Mouse (Mus musculus): ENCODE measurements around the gene AC129217.1.

AC129217.1 gene

DNA sequence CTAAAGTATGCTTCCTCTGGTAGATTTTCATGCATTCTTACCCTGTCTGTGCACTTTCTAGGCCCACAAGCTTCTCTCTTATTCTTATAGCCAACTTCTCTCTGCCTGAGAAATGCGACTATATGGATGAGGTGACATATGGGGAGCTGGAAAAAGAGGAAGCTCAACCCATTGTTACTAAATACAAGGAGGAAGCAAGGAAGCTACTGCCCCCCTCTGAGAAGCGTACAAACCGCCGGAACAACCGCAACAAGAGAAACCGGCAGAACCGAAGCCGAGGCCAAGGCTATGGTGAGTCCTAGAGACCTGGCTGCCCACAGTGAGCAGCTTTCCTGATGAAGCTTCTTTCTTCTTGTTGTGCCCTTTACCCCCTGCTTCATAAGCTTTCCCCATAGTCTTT, at the start of gene AC129217.1:
Gene AC129217.1, plus strand, starts transcription at position 114 of the 400 bp plus-strand sequence.
- in situ Hi-C loops (cut with MboI, MseI) = loop anchor here (10.0 kb wide), 1 partner anchor 75 kb away; no protein-coding TSS in a partner anchor

DNA sequence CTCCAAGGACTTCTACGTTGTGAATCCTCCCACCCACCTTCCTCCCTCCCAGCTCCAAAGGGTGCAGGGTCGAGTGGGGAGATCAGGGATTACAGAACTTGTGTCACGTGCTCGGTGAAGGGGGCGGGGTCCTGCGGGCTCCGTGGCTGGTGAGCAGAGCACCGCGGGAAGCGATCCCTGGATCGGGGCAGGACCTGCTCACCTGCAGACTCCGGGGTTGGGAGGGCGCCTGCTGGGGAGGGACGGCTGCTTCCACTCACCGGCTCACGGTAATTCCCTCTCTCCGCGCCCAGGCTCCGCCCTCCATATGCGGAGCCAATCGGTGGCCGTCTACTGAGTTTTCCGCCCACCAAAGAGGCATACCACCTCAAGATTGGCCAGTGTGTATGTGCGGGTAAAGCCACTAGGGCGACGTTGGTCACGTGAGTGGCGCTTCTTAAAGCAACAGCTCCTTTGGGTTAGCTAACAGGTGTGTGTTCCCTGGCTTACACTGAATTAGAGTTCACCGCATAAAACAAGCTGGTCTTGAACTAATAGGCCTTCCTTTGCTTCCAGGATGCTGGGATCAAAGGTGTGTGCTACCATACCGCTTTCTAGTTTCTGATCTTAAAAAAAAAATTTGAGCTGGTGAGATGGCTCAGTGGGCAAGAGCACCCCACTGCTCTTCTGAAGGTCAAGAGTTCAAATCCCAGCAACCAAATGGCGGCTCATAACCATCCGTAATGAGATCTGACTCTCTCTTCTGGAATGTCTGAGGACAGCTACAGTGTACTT, 43.4 kb upstream of the AC129217.1 start, which contains the start of gene Taf6l:
Gene Taf6l, minus strand, starts transcription at position 410 of the 774 bp plus-strand sequence.
- in situ Hi-C loops (cut with MboI, MseI) = no loop called here

DNA sequence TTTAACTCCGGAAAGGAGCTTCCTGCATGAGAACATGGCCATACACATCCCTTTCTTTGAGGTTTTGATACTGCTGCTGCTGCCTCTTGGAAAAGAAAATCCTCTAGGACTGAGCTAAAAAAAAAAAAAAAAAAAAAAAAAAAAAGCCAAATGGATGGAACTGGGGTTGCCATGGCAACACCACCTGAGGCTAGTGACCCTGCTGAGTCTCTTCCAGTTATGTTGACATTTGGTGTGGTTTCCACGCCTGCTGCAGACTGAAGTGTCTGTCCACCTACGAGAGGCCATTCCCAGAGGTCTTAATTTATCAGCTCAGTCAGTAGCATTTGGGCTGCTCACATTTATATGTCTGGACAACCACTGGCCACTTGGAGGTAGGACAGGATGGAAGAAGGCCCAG, 41.1 kb upstream of the AC129217.1 start:
- in situ Hi-C loops (cut with MboI, MseI) = no loop called here

DNA sequence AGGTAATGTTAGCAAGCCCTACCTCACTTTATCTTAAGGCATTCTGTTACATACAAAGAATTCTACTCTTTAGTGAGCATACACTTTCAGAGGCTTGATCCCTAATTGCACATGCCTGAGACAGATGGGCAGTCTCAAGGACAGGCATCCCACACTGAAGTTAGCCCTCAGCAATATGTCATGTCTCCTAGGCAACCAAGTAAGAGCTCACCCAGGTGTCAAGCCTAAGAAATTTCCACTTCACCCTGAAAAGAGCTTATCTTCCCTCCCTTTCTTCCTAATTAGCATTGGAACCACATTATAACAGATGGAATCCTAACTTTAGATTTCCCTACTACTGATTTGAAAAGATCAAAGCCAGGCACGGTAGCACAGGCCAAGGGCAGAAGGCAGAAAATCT, 40.4 kb upstream of the AC129217.1 start:
- in situ Hi-C loops (cut with MboI, MseI) = no loop called here

DNA sequence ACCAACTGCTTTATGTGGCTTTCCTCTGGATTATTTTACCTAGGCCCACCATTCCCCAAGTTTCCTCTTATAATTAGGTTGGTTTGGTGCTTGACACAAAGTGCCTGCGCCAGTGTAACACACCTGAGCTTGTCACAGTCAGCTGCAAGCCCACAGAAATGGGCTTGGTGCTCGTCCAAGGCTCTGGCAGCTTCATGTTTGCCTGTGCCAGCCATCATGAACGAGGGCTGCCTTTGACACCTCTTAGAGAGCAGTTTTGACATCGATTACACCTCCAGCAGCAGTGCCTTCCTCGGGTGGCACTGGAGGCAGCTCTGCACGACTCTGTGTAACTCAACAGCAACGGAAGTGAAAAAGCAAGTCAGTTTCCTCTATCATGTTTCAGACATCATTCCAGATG, 39.4 kb upstream of the AC129217.1 start:
- in situ Hi-C loops (cut with MboI, MseI) = no loop called here

DNA sequence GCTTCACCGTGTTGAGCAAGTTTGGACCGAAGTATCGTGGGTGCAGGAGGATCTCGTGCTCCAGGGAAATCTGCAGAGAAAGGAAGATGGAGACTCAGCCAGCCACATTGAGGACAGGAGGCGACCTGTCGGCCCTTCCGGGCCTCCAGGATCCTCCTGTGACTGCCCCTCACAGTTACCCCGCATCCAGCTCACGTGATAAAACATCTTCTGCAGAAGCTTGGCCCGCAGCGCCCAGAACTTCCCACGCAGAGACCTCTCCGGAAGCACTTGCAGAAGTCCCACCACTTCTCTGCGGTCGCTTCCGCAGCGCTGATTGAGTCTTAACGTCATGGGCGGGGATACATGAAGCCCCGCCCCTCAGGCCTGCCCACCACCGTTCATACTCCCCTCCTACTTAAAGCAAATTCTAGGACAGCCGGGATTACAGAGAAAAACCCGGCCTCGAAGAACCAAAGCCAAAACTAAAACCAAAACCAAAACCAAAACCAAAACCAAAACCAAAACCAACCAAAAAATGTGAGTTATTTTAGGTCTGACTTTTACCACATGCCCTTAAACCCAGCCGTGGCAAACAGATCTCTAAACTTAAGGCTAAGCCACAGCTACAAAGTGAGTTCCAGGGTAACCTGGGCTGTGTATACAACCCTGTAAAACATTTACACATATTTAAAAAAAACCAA, 31.2 kb upstream of the AC129217.1 start, which contains the start of gene Polr2g:
Gene Polr2g, minus strand, starts transcription at position 314 of the 683 bp plus-strand sequence.
- in situ Hi-C loops (cut with MboI, MseI) = no loop called here

DNA sequence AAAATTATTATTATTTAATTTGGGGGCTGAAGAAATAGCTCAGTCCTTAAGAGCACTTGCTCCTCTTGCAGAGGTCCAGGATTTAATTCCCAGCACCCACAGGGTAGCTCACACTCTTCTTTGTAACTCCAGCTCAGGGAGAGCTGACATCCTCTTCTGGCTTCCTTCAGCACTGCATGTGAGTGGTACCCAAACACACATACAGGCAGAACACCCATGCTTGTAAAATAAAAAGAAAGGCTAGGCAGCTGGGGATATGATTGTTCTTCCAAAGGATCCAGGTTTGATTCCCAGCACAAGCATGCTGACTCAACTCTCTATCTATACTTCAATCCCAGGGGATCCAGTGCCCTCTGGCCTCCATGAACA, 30.6 kb upstream of the AC129217.1 start:
- in situ Hi-C loops (cut with MboI, MseI) = no loop called here

DNA sequence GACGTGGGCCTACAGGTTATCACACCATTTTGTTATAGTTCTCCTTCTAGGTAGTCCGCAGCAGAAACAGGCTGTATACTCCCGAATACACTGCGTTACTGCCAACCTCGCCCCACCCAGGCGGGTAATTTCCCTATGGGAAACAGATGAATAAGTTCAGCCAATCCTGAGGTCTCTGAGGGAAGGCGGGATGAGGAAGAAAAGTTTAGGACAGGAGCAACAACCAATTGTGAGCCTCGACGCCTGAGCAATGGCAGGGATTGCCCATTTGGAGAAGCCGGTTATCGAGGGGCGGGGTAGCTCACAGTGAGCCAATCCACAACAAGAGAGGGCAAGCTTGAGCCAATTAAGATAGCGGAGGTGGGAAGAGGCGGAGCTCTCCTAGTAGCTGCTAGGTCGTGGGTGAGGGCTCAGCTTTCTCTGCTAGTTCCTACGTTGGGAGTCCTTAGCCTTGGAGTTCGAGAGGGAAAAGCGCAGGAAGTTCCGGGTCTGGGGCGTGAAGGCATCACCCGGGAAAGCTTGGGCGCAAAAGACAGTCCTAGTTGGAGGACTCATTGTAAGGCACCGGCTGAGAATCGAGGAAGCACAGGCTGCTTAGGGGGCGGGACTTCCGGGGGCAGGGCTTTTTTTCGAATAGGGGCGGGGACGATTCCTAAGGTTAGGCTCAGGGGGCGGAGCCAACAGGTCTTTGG, 27.3 kb upstream of the AC129217.1 start, which contains the start of gene Zbtb3:
Gene Zbtb3, plus strand, starts transcription at position 426 of the 692 bp plus-strand sequence.
- in situ Hi-C loops (cut with MboI, MseI) = no loop called here

DNA sequence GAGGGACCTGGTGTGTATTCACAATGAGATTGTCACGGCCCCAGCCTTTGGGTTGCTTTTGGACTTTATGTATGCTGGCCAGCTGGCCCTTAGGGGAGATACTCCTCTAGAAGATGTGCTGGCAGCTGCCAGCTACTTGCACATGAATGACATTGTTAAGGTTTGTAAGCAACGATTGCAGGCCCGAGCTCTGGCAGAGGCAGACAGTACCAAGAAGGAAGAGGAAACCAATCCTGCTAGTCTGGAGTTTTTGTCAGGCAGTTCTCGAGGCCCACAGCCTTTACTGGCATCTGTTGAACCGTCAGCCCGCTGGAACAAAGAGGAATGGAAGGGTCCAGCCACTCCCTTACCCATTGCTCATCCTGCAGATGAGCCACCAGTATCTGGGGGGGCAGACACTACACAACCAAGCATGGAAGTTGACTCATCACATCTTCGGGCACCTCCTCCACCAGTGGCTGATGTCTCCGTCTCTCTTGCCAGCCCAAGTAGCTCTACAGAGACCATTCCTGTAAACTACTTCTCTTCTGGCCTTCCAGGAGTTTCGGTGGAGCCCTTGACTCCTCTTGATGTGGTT, 26.3 kb upstream of the AC129217.1 start:
- in situ Hi-C loops (cut with MboI, MseI) = no loop called here

DNA sequence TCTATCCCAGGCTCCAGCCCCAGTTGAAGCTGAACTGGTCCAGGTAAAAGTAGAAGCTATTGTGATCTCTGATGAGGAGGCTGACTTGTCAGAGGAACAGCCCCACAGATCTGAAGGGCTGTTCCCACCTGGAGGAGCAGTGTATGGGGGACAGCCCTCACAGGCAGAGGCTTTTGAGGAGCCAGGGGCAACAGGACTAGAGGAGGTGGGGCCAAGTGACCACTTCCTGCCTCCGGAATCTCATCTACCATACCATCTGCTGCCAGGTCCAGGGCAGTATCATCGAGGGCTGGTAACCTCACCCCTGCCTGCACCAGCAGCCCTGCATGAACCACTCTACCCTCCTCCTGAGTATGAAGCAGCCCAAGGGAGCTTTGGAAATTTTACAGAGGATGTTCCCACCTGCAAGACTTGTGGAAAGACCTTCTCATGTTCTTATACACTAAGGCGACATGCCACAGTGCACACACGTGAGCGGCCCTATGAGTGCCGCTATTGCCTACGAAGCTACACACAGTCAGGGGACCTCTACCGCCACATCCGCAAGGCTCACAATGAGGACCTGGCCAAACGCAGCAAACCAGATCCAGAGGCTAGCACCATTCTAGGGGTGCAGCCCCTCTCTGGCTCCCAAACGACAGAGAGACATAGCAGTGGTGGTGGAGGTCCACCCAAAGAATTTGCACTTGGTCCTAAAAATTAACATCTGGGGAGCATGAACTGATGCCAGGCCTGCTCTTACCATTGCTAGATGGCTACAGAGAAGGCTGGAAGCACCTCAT, 25.5 kb upstream of the AC129217.1 start:
- in situ Hi-C loops (cut with MboI, MseI) = no loop called here

DNA sequence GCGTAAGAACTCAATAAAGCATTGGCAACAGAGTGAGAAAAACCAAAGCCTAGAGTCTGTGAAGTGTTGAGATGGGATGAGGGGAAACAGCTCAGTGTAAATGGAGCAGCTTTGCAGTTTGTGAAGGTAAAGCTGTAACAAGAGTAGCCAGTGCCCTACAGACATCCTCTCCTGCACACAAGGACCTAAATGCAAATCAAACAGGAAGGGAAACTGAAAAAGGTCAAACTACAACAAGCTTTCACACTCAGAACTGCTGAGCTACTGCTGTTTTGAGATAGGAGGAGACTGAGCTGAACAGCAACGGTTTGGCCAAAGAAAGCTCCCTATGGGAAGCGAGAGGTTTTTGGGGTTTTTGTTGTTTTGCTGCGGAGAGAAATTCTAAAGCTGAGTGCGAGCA, 22.8 kb upstream of the AC129217.1 start:
- in situ Hi-C loops (cut with MboI, MseI) = no loop called here

DNA sequence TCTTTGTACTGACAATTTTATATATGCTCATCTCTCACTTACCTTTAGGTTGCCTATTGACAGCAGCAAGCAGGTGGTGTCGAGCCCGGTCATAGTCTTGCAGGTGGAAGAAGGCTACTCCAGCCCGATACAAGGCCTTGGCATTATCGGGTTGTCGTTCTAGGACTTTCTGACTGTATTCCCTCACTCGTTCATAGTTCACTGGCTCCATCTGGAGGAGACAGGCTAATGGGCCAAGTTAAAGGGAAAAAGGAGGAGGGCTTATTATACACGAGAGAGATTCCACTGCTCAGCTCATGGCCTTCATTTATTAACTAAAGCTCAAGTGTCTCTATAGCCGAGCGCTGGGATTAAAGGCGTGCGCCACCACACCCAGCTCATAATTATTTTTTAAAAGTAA, 13.8 kb upstream of the AC129217.1 start:
- in situ Hi-C loops (cut with MboI, MseI) = no loop called here

DNA sequence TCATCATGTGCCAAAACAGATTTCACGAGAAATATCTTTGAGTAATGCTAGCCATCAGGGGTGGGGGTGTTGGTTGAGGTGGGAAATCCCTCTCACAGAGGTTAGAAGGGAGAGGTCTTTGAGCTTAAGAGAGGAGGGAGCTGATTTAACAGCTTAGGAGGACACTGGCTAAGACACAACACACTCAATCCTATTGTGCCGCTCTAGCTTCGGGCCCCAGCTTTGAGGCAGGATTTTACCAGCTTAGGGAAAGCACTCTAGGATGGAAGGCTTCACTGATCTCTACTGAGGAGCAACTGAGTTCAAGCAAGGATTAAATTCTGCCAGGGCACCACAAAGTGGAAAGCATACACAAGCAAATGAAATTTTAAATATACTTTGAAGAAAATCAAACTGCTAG, 12.6 kb upstream of the AC129217.1 start:
- in situ Hi-C loops (cut with MboI, MseI) = no loop called here

DNA sequence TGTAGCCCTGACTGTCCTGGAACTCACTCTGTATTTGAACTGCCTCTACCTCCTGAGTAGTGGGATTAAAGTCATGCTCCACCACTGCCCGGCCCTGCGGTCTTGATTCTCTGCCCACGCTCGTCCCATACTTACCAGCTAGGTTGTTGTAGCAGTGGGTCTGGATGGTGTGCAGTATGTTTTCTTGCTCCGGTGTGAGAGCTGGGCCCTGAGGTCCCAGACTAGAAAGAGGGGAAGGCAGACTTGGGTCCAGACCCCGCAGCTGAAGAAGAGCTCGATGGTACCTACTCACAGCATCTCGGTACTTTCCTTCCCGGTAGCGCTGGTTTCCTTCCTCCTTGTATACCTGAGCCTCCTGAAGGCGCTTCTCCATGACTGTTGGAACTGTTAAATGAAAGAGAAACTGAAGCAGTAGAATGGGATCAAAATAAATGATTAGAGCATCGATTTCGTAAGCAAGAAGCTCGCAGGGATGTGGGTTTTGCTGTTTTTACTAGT, 11.2 kb upstream of the AC129217.1 start:
- in situ Hi-C loops (cut with MboI, MseI) = no loop called here

DNA sequence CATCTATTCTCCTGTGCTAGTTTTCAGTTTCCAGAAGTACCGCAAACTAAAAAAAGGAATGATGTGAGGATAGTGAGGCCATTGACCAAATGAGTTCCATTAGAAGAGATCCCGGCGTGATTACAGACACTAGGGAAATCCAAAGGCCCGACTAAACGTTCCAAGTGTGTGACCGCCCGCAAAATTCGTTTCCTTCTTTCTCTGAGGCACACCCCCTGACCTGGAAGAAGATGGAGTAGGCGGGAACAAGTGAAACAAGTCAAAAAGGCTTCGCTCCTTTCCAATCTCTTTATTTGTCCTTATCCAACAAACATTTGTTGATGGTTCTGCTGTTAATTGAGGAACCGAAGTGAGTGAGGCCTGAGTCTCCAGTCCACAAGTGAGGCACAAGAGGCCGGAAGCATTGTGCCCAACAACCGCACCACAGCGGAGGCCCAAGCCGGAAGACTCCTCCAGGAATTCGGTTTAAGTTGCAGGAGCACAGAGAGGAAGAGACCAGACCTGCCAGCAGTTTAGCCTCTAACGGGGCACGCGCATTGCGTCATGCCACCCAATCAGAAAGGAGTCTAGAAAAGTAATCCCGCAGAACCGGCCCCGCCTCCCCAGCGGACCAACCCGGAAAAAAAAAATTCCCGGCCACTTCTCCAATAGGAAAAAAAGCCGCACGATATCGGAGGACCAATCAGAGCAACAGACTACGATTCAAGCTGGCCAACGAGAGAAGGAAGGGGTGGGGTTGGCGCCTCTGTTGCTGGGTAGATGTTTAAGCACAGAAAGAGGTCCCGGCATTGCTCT, 10.6 kb upstream of the AC129217.1 start, which contains the start of gene Ttc9c:
Gene Ttc9c, minus strand, starts transcription at position 533 of the 795 bp plus-strand sequence.
- in situ Hi-C loops (cut with MboI, MseI) = no loop called here

DNA sequence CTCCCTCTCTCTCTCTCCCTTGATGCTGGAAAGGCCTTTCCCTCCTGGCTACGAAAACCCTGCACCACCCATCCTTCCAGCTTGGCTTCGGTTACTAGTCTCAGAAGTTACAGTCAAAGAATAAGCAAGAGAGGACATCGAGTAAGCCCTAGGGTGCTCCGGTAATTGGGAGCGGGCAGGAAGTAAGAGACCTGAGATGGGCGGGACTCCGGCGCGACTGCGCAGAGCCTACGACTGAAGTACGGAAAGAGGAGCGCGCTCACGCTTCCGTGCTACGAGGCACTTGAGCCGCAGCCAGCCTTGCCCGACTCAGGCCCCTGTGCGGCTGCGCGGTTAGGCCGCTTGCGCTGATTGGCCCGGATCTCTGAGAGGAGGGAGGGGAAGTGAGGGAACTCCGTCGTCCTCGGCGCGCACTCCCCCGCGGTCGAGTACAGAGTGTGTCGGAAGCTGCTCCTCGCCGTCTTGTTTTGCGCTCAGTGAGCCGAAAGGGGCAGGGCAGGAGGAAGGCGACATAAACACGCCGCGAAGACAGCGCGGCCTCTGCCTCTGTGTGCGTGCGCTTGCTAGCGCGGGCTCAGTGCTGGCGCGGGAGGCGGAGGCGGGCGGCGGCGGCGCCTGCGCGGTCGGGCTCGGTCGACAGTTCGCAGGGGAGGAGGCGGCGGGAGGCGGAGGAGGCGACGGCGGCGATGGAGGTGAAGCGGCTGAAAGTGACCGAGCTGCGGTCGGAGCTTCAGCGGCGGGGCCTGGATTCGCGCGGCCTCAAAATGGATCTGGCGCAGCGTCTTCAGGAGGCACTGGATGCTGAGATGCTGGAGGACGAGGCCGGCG, 9.8 kb upstream of the AC129217.1 start, which contains the start of gene Hnrnpul2:
Gene Hnrnpul2, plus strand, starts transcription at position 415 of the 828 bp plus-strand sequence.
- in situ Hi-C loops (cut with MboI, MseI) = loop anchor here (5.0 to 10.0 kb wide), 2 partner anchors 47 to 85 kb away; no protein-coding TSS in a partner anchor

DNA sequence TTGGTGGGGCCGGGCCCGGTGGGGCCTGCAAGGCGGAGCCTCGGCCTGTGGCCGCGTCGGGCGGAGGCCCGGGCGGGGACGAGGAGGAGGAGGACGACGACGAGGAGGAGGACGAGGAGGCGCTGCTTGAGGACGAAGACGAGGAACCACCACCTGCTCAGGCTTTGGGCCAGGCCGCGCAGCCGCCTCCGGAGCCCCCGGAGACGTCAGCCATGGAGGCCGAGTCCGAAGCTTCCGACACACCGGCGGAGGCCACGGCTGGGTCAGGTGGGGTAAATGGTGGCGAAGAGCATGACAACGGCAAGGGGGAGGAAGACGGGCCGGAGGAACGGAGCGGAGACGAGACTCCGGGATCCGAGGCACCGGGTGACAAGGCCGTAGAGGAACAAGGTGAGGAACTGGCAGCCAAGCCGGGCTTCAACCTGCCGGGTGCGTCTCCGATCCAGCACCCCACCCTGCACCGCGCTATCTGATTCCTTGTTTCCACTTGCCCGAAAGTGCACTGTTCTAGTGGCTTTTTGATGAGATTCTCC, 9.1 kb upstream of the AC129217.1 start:
- in situ Hi-C loops (cut with MboI, MseI) = loop anchor here (5.0 to 10.0 kb wide), 2 partner anchors 47 to 84 kb away; no protein-coding TSS in a partner anchor

DNA sequence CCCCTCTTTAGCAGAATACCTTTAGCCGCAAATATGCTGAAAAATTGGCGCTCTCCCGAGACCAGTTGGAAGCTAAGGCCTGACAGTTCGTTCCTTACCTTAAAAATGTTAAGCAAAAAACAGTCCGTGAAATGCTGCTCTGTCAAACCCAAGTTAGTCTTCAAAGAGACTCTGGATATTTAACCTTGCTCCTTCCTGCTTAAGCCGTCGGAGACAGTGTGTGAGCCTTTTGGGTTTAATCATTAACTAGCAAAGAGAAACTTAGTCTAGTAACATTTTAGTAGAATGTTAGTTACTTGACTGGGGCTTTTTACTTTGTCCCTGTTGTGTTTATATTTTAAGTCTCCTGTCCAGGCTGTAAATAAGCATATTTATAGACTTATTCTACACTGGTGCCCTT, 8.4 kb upstream of the AC129217.1 start:
- in situ Hi-C loops (cut with MboI, MseI) = loop anchor here (5.0 to 10.0 kb wide), 2 partner anchors 46 to 84 kb away; no protein-coding TSS in a partner anchor

Measured in T-helper 2 cell (primary cell).